Mouse (Mus musculus) small intestine, adult 2 months (tissue): ENCODE measurements around the gene Rabepk.
"Not testable (repeated sequence)": the region's sequence is repeated elsewhere in the genome, so short reads cannot be mapped to it uniquely, and the experiment has no call there.

Experiments used
- CTCF ChIP-seq: fragments of 200-500 bp; IDR thresholded peaks from 2 replicates; pipeline ENCODE4 v1.5.1; 2012; ENCODE audit warnings: low read depth, mild to moderate bottlenecking, control low read depth, inconsistent platforms, low read length, moderate library complexity, mixed read lengths; ENCODE audit not compliant: insufficient replicate concordance, insufficient read length; ENCODE audit errors: extremely low read depth
- POLR2A ChIP-seq: fragments of 200-500 bp; IDR thresholded peaks from 2 replicates; pipeline ENCODE4 v1.6.1; 2012; ENCODE audit warnings: low read depth, mild to moderate bottlenecking, control low read depth, inconsistent platforms, low read length, moderate library complexity

DNA sequence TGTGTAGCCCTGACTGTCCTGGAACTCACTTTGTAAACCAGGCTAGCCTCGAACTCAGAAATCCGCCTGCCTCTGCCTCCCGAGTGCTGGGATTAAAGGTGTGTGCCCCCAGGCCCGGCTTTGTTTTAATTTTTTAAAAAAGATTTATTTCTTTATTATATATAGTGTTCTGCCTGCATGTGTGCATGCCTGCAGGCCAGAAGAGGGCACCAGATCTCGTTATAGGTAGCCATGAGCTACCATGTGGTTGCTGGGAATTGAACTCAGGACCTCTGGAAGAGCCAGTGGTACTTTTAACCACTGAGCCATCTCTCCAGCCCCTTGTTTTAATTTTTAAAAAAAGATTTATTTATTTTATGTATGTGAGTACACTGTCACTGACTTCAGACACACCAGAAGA is 40.4 kb upstream of the Rabepk start:
- TF ChIP-seq POLR2A, CTCF: not testable (repeated sequence)
